Mouse (Mus musculus) forebrain, embryonic 15.5 days (tissue): ENCODE measurements at regions not wholly inside any gene's neighbourhood (a gene's known extent, or its start where the extent isn't known, plus 50 kb on each side); places are given as distances from the start of the nearest gene placed in this dataset.
"Not testable (repeated sequence)": the region's sequence is repeated elsewhere in the genome, so short reads cannot be mapped to it uniquely, and the experiment has no call there.

Source experiments
- ATAC-seq: fragments of 200-750 bp; cut with Nextera tagmentation; replicated peaks from 2 replicates; pipeline ENCODE4 v1.8.0; 2017; ENCODE audit warnings: mild to moderate bottlenecking, moderate TSS enrichment, moderate library complexity
- H3K27ac ChIP-seq: fragments of 300-500 bp; sonication (generic); replicated peaks from 2 replicates; pipeline ENCODE4 v1.5.1; 2015; ENCODE audit warnings: mild to moderate bottlenecking, inconsistent platforms
- H3K27me3 ChIP-seq: fragments of 300-500 bp; sonication (generic); 2 replicates; pipeline ENCODE4 v1.6.1; 2015; ENCODE audit warnings: inconsistent platforms
- H3K36me3 ChIP-seq: fragments of 300-500 bp; sonication (generic); 2 replicates; pipeline ENCODE4 v1.6.1; 2015; ENCODE audit warnings: mild to moderate bottlenecking, inconsistent platforms
- H3K4me1 ChIP-seq: fragments of 300-500 bp; sonication (generic); 2 replicates; pipeline ENCODE4 v1.6.1; 2015; ENCODE audit warnings: inconsistent platforms
- H3K4me2 ChIP-seq: fragments of 300-500 bp; sonication (generic); replicated peaks from 2 replicates; pipeline ENCODE4 v1.6.1; 2015; ENCODE audit warnings: mild to moderate bottlenecking, inconsistent platforms
- H3K4me3 ChIP-seq: fragments of 300-500 bp; sonication (generic); 2 replicates; pipeline ENCODE4 v1.5.1; 2015; ENCODE audit warnings: mild to moderate bottlenecking, inconsistent platforms
- H3K9ac ChIP-seq: fragments of 300-500 bp; sonication (generic); replicated peaks from 2 replicates; pipeline ENCODE4 v1.6.1; 2015; ENCODE audit warnings: mild to moderate bottlenecking, inconsistent platforms
- H3K9me3 ChIP-seq: fragments of 300-500 bp; sonication (generic); 2 replicates; pipeline ENCODE4 v1.6.1; 2016; ENCODE audit warnings: inconsistent platforms
- WGBS: fragments of 180-500 bp; shearing (Covaris S2); methylation state at CpG from one replicate; pipeline ENCODE4 v1.1.7; 2015; ENCODE audit warnings: mixed read lengths; 5-methylcytosine and 5-hydroxymethylcytosine counted together

DNA sequence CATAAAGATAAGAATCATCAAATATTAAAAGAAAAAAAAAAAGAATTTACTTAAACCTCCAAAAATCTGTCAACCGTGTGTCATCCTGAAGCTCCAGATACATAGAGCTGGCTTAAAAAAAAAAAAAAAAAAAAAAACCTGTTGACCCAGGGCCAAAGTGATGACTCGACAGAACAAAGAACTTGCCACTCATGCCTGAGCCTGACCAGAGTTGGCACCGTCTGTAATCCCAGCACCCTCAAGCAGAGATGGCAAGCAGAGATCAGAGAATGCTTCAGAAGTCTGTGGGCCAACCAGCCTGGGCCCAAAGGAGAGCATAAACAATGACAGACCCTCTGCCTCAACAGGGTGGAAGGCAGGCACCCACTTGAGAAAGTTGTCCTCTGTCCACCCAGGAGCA, 230.3 kb downstream of the Nfkbiz start:
- no peaks in the 10 kb centered on the region for H3K36me3 ChIP-seq
- WGBS: 90% methylated on average over 3 of the region's 3 CpGs
- no peak for ATAC-seq

DNA sequence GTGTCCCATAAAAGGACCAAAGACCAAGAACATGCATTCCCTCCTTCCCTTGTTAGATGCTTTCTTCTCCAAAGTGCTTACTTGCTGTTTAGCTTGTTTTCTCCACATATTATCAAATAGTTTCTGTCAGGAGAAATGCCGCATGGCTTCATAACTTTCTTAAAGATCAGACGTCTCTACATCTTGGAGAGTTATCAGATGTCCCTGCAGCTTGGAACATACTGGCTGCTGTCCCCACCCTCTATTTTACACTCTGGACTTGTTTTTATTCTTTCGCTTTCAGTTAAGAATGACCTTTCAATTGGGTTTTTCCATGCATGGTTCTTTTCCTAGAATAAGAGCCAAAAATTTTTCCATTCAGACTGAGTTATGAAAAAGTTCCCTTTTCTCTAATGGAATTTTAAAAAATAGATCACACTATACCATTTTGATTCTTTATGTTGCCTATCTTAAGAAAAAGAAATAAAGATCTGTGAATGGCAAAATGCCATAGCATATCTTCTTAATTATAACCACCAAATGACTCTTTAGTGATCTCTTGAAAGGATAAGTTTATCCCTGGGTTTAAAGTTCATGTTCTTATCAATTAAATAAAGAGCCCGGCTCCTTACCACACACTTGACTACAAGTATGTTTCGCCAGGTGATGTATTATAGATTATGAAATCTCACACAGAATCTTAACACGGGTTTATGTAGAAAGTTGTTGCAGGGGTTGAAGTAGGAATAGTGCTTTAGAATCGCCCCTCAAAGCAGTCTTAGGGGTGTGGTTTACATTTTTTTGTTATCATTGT, 232.1 kb downstream of the Nfkbiz start:
- H3K4me1 ChIP-seq: no peaks in the 10 kb centered on the region
- H3K27me3 ChIP-seq: no peaks in the 10 kb centered on the region
- no peaks in the 10 kb centered on the region for H3K9me3 ChIP-seq
- no peak overlapping the region for H3K9ac ChIP-seq
- no peak overlapping the region for H3K4me2 ChIP-seq
- no peak for ATAC-seq
- no peak overlapping the region for H3K4me3 ChIP-seq
- H3K27ac ChIP-seq: no peak overlapping the region
- H3K36me3 ChIP-seq: no peaks in the 10 kb centered on the region
- 88% methylated on average over 7 of the region's 7 CpGs for WGBS

More for the DNA sequence above, 230.3 kb downstream of the Nfkbiz start:
- no peak overlapping the region for H3K4me2 ChIP-seq
- H3K9me3 ChIP-seq: no peaks in the 10 kb centered on the region
- no peak overlapping the region for H3K27ac ChIP-seq
- no peaks in the 10 kb centered on the region for H3K4me1 ChIP-seq
- H3K27me3 ChIP-seq: no peaks in the 10 kb centered on the region
- no peak overlapping the region for H3K9ac ChIP-seq
- no peak overlapping the region for H3K4me3 ChIP-seq

DNA sequence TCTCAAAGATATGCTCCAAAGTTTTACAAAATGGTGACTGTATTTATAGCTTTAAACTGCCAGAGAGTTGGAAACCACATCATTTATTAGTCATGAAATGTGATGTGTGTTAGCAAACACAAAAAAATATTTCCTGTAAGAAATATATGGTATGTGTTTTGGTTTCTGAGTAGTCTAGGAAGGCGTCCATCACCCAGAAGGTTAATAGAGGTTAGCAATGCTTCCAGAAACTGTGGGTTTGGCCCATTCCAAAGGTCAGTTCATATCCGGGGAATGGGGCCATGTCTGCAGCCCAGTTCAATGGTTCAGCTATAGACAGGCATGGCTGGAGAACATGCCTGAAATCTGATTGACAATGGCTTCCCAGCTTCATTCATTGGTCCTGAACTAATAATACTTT, 235.1 kb downstream of the Nfkbiz start:
- Histone ChIP-seq H3K27me3 (no peaks in the 10 kb centered on the region), H3K9ac (no peak overlapping the region), H3K27ac (no peak overlapping the region), H3K9me3 (no peaks in the 10 kb centered on the region), H3K4me3 (no peak overlapping the region), H3K4me2 (no peak overlapping the region), H3K36me3 (no peaks in the 10 kb centered on the region), H3K4me1 (no peaks in the 10 kb centered on the region)
- 82% methylated on average over 2 of the region's 2 CpGs for WGBS
- ATAC-seq: no peak

DNA sequence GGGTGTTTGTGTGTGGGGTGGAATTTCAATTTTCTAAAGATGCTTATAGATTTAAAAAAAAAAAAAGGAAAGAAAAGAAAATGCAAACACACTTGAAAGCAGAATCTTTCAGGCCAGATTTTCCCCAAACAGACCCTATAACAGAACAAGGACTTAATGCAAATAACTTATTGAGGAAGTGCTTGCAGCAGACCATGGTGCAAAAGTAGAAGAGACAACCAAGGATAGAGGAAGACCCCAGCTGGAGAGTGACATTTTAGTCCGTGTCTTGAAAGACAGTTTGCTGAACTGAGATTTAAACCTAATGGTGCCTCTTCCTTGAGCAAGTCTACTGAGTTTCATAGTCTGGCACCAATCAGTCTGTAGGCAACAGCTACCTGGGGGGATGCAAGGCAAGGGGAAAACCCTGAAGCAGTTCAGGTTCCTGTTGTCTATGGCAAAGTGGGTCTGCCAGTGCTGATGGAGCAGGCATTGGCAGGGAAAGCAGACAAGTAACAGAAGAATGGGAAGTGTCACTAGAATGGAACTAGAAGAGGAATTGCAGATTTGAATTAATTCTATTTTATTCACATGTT, 249.2 kb downstream of the Nfkbiz start:
- Histone ChIP-seq H3K9me3 (no peaks in the 10 kb centered on the region), H3K27ac (no peak overlapping the region), H3K4me3 (no peak overlapping the region), H3K27me3 (no peaks in the 10 kb centered on the region), H3K9ac (no peak overlapping the region), H3K4me1 (no peaks in the 10 kb centered on the region), H3K4me2 (no peak overlapping the region), H3K36me3 (no peaks in the 10 kb centered on the region)
- WGBS: 80% methylated on average over 1 of the region's 1 CpGs
- no peak for ATAC-seq

DNA sequence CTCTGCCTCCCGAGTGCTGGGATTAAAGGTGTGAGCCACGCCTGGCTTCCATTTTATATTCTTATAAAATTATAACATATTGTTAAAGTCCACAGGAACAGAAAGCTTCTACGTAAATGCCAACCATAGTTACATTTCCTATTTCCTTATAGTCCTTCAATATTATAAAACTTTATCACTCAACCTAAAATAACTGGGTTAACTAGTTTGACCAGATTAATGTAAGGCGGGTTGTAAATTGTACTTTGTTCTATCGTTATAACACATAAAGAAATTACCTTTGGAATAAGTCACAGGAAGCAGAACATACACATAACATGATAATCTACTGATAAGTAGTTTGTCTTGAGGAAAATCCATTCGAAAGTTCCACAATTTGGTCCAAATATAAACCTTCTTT, 251.6 kb downstream of the Nfkbiz start:
- Histone ChIP-seq H3K4me3 (no peak overlapping the region), H3K36me3 (no peaks in the 10 kb centered on the region), H3K27me3 (no peaks in the 10 kb centered on the region), H3K27ac (no peak overlapping the region), H3K4me1 (no peaks in the 10 kb centered on the region), H3K9ac (no peak overlapping the region), H3K4me2 (no peak overlapping the region), H3K9me3 (no peaks in the 10 kb centered on the region)
- WGBS: 93% methylated on average over 6 of the region's 6 CpGs
- ATAC-seq: no peak

DNA sequence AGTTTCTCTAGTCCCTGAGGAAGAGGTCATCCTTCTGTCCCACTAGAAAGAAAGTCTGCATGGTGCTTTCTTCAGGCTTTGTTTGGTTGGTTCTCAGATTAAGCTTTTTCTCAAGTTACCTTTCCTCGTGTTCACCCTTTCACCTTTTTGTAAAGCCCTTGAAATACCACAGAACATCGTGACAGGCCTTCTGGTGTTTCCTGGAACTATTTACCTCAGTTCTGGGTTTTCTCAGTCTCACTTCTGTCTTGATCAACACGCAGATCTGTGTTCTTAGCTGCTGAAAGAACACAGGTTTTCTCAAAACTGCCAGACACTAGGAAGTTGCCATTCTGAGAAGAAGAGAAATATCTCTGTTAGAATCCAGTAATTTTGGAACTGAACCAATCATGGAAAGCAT, 255.8 kb downstream of the Nfkbiz start:
- H3K9ac ChIP-seq: no peak overlapping the region
- 74% methylated on average over 3 of the region's 3 CpGs for WGBS
- no peak overlapping the region for H3K4me2 ChIP-seq
- H3K27me3 ChIP-seq: no peaks in the 10 kb centered on the region
- H3K4me3 ChIP-seq: no peak overlapping the region
- no peak overlapping the region for H3K27ac ChIP-seq
- no peaks in the 10 kb centered on the region for H3K4me1 ChIP-seq
- no peak for ATAC-seq
- H3K36me3 ChIP-seq: no peaks in the 10 kb centered on the region
- H3K9me3 ChIP-seq: no peaks in the 10 kb centered on the region

DNA sequence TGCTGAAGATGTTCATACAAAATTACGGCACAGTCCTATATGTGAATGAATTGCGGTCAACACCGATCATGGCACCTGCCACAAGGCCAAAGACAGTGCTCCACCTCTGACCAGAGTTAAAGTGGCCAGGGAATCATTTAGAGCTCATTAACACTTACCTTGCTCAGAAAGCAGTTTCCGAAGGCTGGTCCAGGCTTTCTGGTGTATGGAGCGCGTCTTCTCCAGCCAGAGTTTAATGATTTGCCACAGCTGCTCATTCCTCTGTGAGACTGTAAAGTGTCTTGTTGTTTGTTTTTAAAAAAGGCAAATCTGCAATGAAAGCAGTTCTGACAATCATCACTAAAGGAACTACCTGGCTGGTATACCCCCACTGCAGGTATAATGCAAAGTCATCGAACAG, 256.7 kb downstream of the Nfkbiz start:
- Histone ChIP-seq H3K4me1 (no peaks in the 10 kb centered on the region), H3K27ac (no peak overlapping the region), H3K27me3 (no peaks in the 10 kb centered on the region), H3K4me2 (no peak overlapping the region), H3K9ac (no peak overlapping the region), H3K36me3 (no peaks in the 10 kb centered on the region), H3K9me3 (no peaks in the 10 kb centered on the region), H3K4me3 (no peak overlapping the region)
- no peak for ATAC-seq
- 98% methylated on average over 7 of the region's 7 CpGs for WGBS

DNA sequence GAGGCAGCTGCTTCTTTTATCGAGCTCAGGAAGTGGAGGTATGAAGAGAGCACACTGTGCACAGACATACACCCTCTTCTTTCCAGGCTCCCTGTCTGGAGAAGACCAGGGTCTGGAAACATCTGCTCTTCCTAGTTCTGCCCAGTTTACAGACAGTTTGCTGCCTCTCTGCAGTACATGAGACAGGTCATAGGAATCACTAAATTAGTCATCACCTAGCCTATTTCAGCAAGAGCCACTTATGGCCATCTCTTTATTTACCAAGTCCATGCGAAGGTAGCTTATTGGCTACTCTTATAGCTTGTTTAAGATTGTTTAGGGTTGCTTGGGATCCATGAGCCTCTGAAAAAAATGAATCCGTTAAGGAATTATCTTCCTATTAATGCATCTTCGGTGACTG, 257.9 kb downstream of the Nfkbiz start:
- Histone ChIP-seq H3K27me3 (no peaks in the 10 kb centered on the region), H3K36me3 (no peaks in the 10 kb centered on the region), H3K9me3 (no peaks in the 10 kb centered on the region), H3K9ac (no peak overlapping the region), H3K4me2 (no peak overlapping the region), H3K4me1 (no peaks in the 10 kb centered on the region), H3K27ac (no peak overlapping the region), H3K4me3 (no peak overlapping the region)
- no peak for ATAC-seq
- 92% methylated on average over 4 of the region's 4 CpGs for WGBS

GRCm38 (mm10) chr16:55578686-55579085, 260.0 kb downstream of the Nfkbiz start:
- no peaks in the 10 kb centered on the region for H3K4me1 ChIP-seq
- H3K4me2 ChIP-seq: no peak overlapping the region
- H3K27me3 ChIP-seq: no peaks in the 10 kb centered on the region
- ATAC-seq: no peak
- no peak overlapping the region for H3K4me3 ChIP-seq
- H3K9ac ChIP-seq: no peak overlapping the region
- 71% methylated on average over 5 of the region's 5 CpGs for WGBS
- H3K9me3 ChIP-seq: no peaks in the 10 kb centered on the region
- H3K27ac ChIP-seq: no peak overlapping the region
- no peaks in the 10 kb centered on the region for H3K36me3 ChIP-seq

- not testable (repeated sequence) for H3K4me1 ChIP-seq, H3K9me3 ChIP-seq, H3K4me3 ChIP-seq, H3K27ac ChIP-seq, H3K27me3 ChIP-seq, ATAC-seq, H3K4me2 ChIP-seq, H3K36me3 ChIP-seq, H3K9ac ChIP-seq
- WGBS: 82% methylated on average over 2 of the region's 2 CpGs
Observed at GRCm38 (mm10) chr16:55575609-55576283, 263.0 kb downstream of the Nfkbiz start.

DNA sequence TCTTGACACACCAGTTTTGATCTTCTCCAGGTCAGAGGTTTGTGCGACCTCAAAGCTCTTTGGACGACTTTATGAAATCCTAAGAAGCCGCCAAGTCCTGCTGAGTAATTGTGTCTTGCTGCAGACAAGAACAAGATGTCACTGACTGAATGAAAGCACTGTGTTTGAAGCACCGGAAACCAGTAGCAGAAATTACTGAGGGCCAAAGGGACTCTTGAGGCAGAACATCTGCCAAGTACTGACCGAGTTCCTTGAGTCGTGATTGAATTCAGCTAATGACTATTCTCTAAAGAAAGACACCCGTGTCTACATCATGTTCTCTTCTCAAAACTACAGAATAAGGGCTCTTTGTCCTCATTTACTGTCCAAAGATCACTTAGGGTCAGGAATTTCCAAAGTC, 267.6 kb downstream of the Nfkbiz start:
- Histone ChIP-seq H3K4me3 (no peak overlapping the region), H3K36me3 (no peaks in the 10 kb centered on the region), H3K9ac (no peak overlapping the region), H3K9me3 (no peaks in the 10 kb centered on the region), H3K4me1 (no peaks in the 10 kb centered on the region), H3K27me3 (no peaks in the 10 kb centered on the region), H3K4me2 (no peak overlapping the region), H3K27ac (no peak overlapping the region)
- no peak for ATAC-seq
- WGBS: 58% methylated on average over 7 of the region's 7 CpGs

- Histone ChIP-seq H3K4me2 (no peak overlapping the region), H3K9ac (no peak overlapping the region), H3K36me3 (no peaks in the 10 kb centered on the region), H3K27ac (no peak overlapping the region), H3K27me3 (no peaks in the 10 kb centered on the region), H3K4me3 (no peak overlapping the region), H3K9me3 (no peaks in the 10 kb centered on the region), H3K4me1 (no peaks in the 10 kb centered on the region)
- ATAC-seq: no peak
- 92% methylated on average over 5 of the region's 5 CpGs for WGBS
Observed at GRCm38 (mm10) chr16:55570097-55570496, 268.6 kb downstream of the Nfkbiz start.
